Mouse (Mus musculus) lung, adult 2 months (tissue): ENCODE data around the gene Mad1l1.

ENCODE experiments used
- CTCF ChIP-seq: fragments of 200-500 bp; IDR thresholded peaks from 2 replicates; pipeline ENCODE4 v1.5.1; 2011; ENCODE audit warnings: mild to moderate bottlenecking, low read length, control low read depth; ENCODE audit not compliant: insufficient read depth
- POLR2A ChIP-seq: fragments of 200-500 bp; IDR thresholded peaks from 2 replicates; pipeline ENCODE4 v1.6.1; 2011; ENCODE audit warnings: low read depth, mild to moderate bottlenecking, control low read depth, low read length, borderline replicate concordance; ENCODE audit errors: extremely low read depth

GRCm38 (mm10) chr5:139991531-139991930 is 329.8 kb downstream of the Mad1l1 start:
- no peak for TF ChIP-seq CTCF
- TF ChIP-seq POLR2A: no peak
